Mouse (Mus musculus) liver, embryonic 11.5 days (tissue): Measurements from ENCODE around the gene Lrrc36. TPM values are rescaled to one million over a fixed set of nuclear protein-coding genes. Genes with fewer than 3 reads are reported as not detected.

Experiments used
- ATAC-seq: fragments of 200-750 bp; cut with Nextera tagmentation; replicated peaks from 2 replicates; pipeline ENCODE4 v1.8.0; 2017; ENCODE audit warnings: moderate number of reproducible peaks, mild to moderate bottlenecking, moderate TSS enrichment, moderate library complexity; ENCODE audit not compliant: low FRiP score
- DNase-seq: peaks from one replicate; pipeline ENCODE4 v3.0.0-alpha.2; 2017; ENCODE audit warnings: low spot score
- H3K27ac ChIP-seq: fragments of 300-500 bp; sonication (generic); 2 replicates; pipeline ENCODE4 v1.5.1; 2014; ENCODE audit warnings: mild to moderate bottlenecking, low read depth, low read length, control low read depth
- H3K27me3 ChIP-seq: fragments of 300-500 bp; sonication (generic); replicated peaks from 2 replicates; pipeline ENCODE4 v1.6.1; 2014; ENCODE audit warnings: low read length, mixed read lengths; ENCODE audit not compliant: control insufficient read depth, insufficient read depth
- H3K36me3 ChIP-seq: fragments of 300-500 bp; sonication (generic); 2 replicates; pipeline ENCODE4 v1.6.1; 2014; ENCODE audit warnings: mild to moderate bottlenecking, low read length, moderate library complexity, mixed read lengths; ENCODE audit not compliant: control insufficient read depth, insufficient read depth
- H3K4me1 ChIP-seq: fragments of 300-500 bp; sonication (generic); replicated peaks from 2 replicates; pipeline ENCODE4 v1.6.1; 2014; ENCODE audit warnings: low read length, mixed read lengths; ENCODE audit not compliant: control insufficient read depth, insufficient read depth
- H3K4me2 ChIP-seq: fragments of 300-500 bp; sonication (generic); 2 replicates; pipeline ENCODE4 v1.6.1; 2014; ENCODE audit warnings: mild to moderate bottlenecking, control low read depth, moderate library complexity
- H3K4me3 ChIP-seq: fragments of 300-500 bp; sonication (generic); 2 replicates; pipeline ENCODE4 v1.5.1; 2014; ENCODE audit warnings: low read depth, low read length, control low read depth
- H3K9ac ChIP-seq: fragments of 300-500 bp; sonication (generic); 2 replicates; pipeline ENCODE4 v1.6.1; 2014; ENCODE audit warnings: low read depth, low read length, control low read depth
- H3K9me3 ChIP-seq: fragments of 300-500 bp; sonication (generic); 2 replicates; pipeline ENCODE4 v1.6.1; 2016; ENCODE audit warnings: low read length, inconsistent platforms, mixed read lengths; ENCODE audit not compliant: control insufficient read depth
- WGBS: fragments of 180-500 bp; shearing (Covaris S2); extraction: QIAGEN DNeasy Blood & Tissue Kit; methylation state at CpG from one replicate; pipeline ENCODE4 v1.1.7; 2014; 5-methylcytosine and 5-hydroxymethylcytosine counted together
- polyA plus RNA-seq: library from polyadenylated mRNA; unstranded; fragments of >200 nt; fragmentation: Nextera tagmentation; extraction: Ambion mirVana; gene quantifications from 2 replicates; pipeline ENCODE4 v1.2.1, GENCODE M21; 2014

Lrrc36 gene
- polyA plus RNA-seq, result 0.19 TPM in 1 of 2 replicates, not detected in the other

DNA sequence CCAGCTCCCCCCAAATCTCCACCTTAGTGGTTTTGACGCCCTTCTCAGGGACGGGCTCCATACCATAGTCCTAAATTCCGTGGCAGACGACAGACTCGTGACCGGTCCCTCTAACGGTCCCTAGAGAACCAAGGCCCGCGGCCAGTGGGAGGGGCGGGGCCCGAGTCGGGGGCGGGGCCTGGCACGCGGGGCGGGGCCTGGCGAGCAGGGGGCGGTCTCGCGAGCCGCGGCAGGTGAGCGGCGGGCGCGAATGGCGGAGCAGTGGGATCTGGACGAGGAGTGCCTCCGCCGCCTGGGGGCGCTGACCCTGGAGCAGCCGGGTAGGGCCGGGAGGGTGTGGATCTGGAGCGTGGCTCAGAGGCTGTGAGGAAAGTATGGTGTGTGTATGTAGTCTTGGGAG lies at the start of gene Lrrc36, which contains the start of gene Kctd19:
Lrrc36 (plus strand) TSS at position 181 of the 400 bp plus-strand sequence.
Kctd19 (minus strand) TSS at position 112 of the 400 bp plus-strand sequence.
- DNase-seq, result peak; percentile 77
- under 1% methylated on average over 34 of the region's 34 CpGs for WGBS
- 0 out of 2 replicates have a peak, but pooled peaks cover 2% of the 10 kb centered on the region for H3K4me1 ChIP-seq
- H3K36me3 ChIP-seq, result no peaks in the 10 kb centered on the region
- peak within 1 kb of the TSS; percentile 65 for H3K4me2 ChIP-seq
- ATAC-seq, result peak; percentile 85
- no peak within 1 kb of the TSS for H3K9ac ChIP-seq
- H3K27me3 ChIP-seq, result peaks cover 26% of the 10 kb centered on the region
- no peaks in the 10 kb centered on the region for H3K9me3 ChIP-seq
- peak within 1 kb of the TSS; percentile 22; the same call in 1 of the 2 replicates for H3K4me3 ChIP-seq
- no peak within 1 kb of the TSS for H3K27ac ChIP-seq

DNA sequence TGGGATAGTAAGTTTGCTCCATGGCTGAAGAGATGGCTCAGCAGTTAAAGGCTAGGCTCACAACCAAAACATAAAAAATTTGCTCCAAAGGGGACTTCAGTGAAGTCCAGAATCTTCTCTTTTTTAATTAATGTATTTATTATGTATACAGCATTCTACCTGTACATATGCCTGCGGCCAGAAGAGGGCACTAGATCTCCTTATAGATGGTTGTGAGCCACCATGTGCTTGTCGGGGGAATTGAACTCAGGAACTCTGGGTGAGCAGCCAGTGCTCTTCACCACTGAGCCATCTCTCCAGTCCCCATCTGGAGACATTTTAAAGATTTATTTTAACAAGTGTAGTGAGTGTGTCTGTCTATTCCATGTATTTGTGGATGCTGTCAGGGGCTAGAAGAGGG lies 46.3 kb upstream of the Lrrc36 start:
- H3K4me2 ChIP-seq, result no peak overlapping the region
- H3K36me3 ChIP-seq, result no peaks in the 10 kb centered on the region; the same call in 1 of the 2 replicates
- no peaks in the 10 kb centered on the region; the same call in 1 of the 2 replicates for H3K4me1 ChIP-seq
- no peaks in the 10 kb centered on the region for H3K27me3 ChIP-seq
- no peak overlapping the region for H3K27ac ChIP-seq
- ATAC-seq (no peak), DNase-seq (no peak)
- no peaks in the 10 kb centered on the region for H3K9me3 ChIP-seq
- WGBS, result 56% methylated on average over 2 of the region's 2 CpGs
- H3K4me3 ChIP-seq, result no peak overlapping the region
- H3K9ac ChIP-seq, result no peak overlapping the region

DNA sequence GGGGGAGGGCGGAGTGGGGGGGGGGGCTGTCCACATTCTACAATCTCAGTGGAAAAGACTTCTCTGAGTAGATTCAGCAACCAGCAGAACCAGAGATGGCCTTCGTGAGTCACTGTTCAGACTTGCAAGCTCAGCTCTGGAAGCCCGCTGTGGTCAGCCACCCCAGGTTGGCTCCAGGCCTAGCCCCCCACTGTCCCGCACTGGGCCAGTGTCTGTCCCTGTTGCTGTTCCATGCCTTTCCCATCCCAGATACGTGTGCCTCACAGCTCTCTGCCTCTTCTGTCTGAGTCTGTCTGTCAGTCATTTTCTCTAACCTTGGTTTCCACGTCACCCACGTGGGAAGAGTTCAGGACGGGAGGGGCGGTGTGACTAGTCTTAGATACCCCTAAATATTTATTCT lies 40.9 kb upstream of the Lrrc36 start:
- H3K4me2 ChIP-seq, result no peak overlapping the region
- 79% methylated on average over 9 of the region's 9 CpGs for WGBS
- H3K9ac ChIP-seq, result no peak overlapping the region
- H3K36me3 ChIP-seq, result no peaks in the 10 kb centered on the region
- no peak for DNase-seq
- no peaks in the 10 kb centered on the region for H3K27me3 ChIP-seq
- no peak overlapping the region for H3K27ac ChIP-seq
- no peak for ATAC-seq
- H3K9me3 ChIP-seq, result no peaks in the 10 kb centered on the region
- no peaks in the 10 kb centered on the region for H3K4me1 ChIP-seq
- no peak overlapping the region for H3K4me3 ChIP-seq

DNA sequence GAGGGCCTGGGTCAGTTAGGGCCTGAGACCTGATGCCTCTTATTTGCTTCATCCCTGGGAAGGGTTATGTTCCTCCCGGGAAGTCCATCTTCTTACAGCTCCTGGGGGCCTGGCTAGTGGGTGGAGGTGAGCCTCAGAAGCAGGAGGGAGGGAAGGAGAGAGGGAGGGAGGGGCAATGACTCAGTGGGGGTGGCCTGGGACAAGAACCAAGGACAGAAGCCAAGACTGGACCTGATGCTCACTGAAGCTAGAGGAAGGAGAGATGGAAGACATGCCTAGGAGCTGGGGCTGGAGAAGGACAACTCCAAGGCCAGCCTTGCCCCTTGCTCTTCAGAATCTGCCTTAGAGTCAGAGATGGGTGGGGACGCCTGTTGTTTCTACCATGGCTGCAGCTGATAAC lies 40.3 kb upstream of the Lrrc36 start, which contains the start of gene Plekhg4:
Plekhg4 (plus strand) TSS at position 243 of the 400 bp plus-strand sequence.
- Histone ChIP-seq H3K27me3 (no peaks in the 10 kb centered on the region), H3K4me3 (no peak within 1 kb of the TSS), H3K4me2 (no peak within 1 kb of the TSS), H3K9me3 (no peaks in the 10 kb centered on the region), H3K9ac (no peak within 1 kb of the TSS), H3K27ac (no peak within 1 kb of the TSS), H3K36me3 (no peaks in the 10 kb centered on the region), H3K4me1 (no peaks in the 10 kb centered on the region)
- ATAC-seq, result no peak
- no peak for DNase-seq
- WGBS, result 52% methylated on average over 2 of the region's 2 CpGs

DNA sequence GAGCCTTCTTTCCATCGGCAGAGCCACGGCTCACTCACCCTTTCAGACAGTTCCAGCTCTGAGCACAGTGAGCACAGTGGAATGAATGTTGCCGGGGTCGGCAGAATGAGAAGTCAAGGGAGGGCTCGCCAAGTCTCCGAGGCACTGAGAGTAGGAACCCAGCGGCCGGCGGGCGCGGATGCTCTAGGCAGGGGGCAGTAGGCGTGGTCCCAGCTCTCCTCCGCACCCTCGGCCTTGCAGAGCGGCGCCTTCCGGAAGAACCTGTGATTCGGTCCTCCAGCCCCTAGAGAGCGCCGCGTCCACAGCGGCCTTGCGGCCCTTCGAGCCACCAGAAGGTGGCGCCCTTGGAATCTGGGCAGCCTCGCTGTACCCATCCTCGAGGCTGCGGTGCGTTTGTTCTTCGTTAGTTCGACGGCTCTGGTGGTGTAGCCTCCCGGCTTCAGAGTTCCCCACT lies 38.8 kb upstream of the Lrrc36 start:
- Histone ChIP-seq H3K36me3 (no peaks in the 10 kb centered on the region), H3K27ac (no peak overlapping the region), H3K4me3 (0 out of 2 replicates have a peak overlapping the region, but pooled peaks have one; percentile 10), H3K4me1 (no peaks in the 10 kb centered on the region), H3K9me3 (no peaks in the 10 kb centered on the region), H3K4me2 (peak overlapping the region; percentile 46), H3K9ac (no peak overlapping the region), H3K27me3 (no peaks in the 10 kb centered on the region)
- WGBS, result 28% methylated on average over 33 of the region's 33 CpGs
- ATAC-seq (peak; percentile 53), DNase-seq (peak; percentile 56)

DNA sequence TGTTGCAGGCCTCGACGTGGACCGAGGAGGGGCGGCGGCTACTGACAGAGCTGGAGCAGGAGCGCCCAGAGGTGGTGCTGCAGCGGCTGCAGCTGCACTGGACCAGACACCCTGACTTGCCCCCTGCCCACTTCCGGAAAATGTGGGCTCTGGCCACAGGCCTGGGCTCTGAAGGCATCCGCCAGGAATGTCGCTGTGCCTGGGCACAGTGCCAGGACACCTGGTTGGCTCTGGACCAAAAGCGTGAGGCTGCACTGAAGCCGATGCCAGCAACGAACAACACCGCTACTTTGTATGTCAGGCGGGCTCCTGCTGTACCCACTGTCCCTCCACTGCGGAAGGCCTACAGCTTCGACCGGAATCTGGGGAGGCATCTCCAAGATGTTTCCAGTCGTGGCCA lies 34.7 kb upstream of the Lrrc36 start:
- WGBS, result 71% methylated on average over 19 of the region's 19 CpGs
- Histone ChIP-seq H3K4me2 (no peak overlapping the region), H3K9me3 (no peaks in the 10 kb centered on the region), H3K27ac (no peak overlapping the region), H3K27me3 (no peaks in the 10 kb centered on the region), H3K4me1 (no peaks in the 10 kb centered on the region), H3K36me3 (no peaks in the 10 kb centered on the region), H3K9ac (no peak overlapping the region), H3K4me3 (no peak overlapping the region)
- ATAC-seq, result no peak
- DNase-seq, result no peak

DNA sequence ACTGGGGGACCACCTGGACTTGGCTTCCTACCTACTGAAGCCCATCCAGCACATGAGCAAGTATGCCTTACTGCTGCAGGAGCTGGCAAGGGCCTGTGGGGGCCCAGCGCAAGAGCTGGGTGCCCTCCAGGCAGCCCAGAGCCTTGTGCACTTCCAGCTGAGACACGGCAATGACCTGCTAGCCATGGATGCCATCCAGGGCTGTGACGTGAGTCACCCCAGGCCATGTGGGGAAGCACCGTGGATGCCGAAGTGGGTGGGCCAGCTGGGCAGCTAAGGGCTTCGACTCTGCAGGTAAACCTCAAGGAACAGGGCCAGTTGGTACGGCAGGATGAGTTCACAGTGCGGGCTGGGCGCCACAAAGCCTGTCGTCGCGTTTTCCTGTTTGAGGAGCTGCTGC lies 33.1 kb upstream of the Lrrc36 start:
- WGBS, result 70% methylated on average over 12 of the region's 12 CpGs
- Histone ChIP-seq H3K9ac (no peak overlapping the region), H3K27me3 (no peaks in the 10 kb centered on the region), H3K9me3 (no peaks in the 10 kb centered on the region), H3K4me3 (no peak overlapping the region), H3K27ac (no peak overlapping the region), H3K4me1 (no peaks in the 10 kb centered on the region), H3K4me2 (no peak overlapping the region), H3K36me3 (no peaks in the 10 kb centered on the region)
- DNase-seq, result no peak
- no peak for ATAC-seq

DNA sequence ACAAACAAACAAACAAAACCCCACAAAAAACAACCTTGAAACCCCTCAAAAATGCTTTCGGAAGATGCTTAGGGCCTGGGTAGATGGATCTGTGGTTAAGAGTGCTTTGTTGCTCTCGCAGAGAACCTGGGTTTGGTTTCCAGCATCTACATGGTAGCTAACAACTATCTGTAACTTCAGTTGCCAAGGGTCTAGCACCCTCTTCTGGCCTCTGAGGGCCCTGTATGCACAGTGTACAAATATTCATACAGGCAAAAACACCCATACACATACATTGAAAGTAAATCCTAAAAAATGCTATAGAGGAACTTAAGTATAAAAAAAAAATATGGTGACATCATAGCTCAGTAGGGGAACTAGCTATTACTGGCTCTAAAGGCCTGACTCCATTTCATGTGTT lies 29.3 kb upstream of the Lrrc36 start:
- WGBS, result 91% methylated on average over 2 of the region's 2 CpGs
- Histone ChIP-seq H3K9me3 (no peaks in the 10 kb centered on the region), H3K36me3 (no peaks in the 10 kb centered on the region), H3K4me2 (no peak overlapping the region), H3K4me3 (no peak overlapping the region), H3K27ac (no peak overlapping the region), H3K4me1 (no peaks in the 10 kb centered on the region), H3K27me3 (no peaks in the 10 kb centered on the region), H3K9ac (no peak overlapping the region)
- DNase-seq (no peak), ATAC-seq (no peak)

DNA sequence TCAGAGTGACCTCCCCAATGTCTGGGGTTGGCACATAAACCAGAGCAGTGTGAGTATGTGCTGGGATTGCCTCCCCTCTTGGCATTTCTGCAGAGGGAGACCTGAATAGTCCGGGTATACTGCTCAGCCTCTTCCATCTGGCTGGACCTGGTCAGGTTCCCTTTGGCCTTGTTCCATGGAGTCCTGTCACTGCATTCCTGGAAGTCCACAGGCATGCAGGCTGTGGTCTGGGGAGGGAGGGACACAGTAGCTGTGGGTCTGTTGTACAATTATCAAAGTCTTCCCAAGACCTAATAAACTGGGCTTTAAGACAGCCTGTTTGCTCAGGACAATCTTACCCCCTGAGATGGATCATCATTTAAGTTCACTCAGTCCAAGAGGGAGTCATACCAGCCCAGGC lies 26.2 kb upstream of the Lrrc36 start:
- Histone ChIP-seq H3K9ac (no peak overlapping the region), H3K36me3 (no peaks in the 10 kb centered on the region), H3K4me2 (no peak overlapping the region), H3K4me3 (no peak overlapping the region), H3K9me3 (no peaks in the 10 kb centered on the region), H3K4me1 (no peaks in the 10 kb centered on the region), H3K27me3 (no peaks in the 10 kb centered on the region), H3K27ac (no peak overlapping the region)
- WGBS, result 50% methylated on average over 1 of the region's 1 CpGs
- DNase-seq, result no peak
- no peak for ATAC-seq
